Mouse (Mus musculus) kidney, embryonic 15.5 days (tissue): ENCODE measurements around the gene Lrwd1. TPM values are rescaled to one million over a fixed set of nuclear protein-coding genes. Genes with fewer than 3 reads are reported as not detected.
A peak's percentile ranks its signal among the peaks of the same experiment; 100 is the strongest.
"Not testable (repeated sequence)": the region's sequence is repeated elsewhere in the genome, so short reads cannot be mapped to it uniquely, and the experiment has no call there.

Experiments used
- ATAC-seq: fragments of 200-750 bp; cut with Nextera tagmentation; replicated peaks from 2 replicates; pipeline ENCODE4 v1.8.0; 2017; ENCODE audit warnings: moderate TSS enrichment; ENCODE audit not compliant: low FRiP score
- H3K27ac ChIP-seq: fragments of 300-500 bp; sonication (generic); 2 replicates; pipeline ENCODE4 v1.5.1; 2015; ENCODE audit warnings: mild to moderate bottlenecking, inconsistent platforms
- H3K27me3 ChIP-seq: fragments of 300-500 bp; sonication (generic); 2 replicates; pipeline ENCODE4 v1.6.1; 2015; ENCODE audit warnings: inconsistent platforms
- H3K36me3 ChIP-seq: fragments of 300-500 bp; sonication (generic); 2 replicates; pipeline ENCODE4 v1.6.1; 2015; ENCODE audit warnings: inconsistent platforms
- H3K4me1 ChIP-seq: fragments of 300-500 bp; sonication (generic); 2 replicates; pipeline ENCODE4 v1.6.1; 2015; ENCODE audit warnings: inconsistent platforms
- H3K4me2 ChIP-seq: fragments of 300-500 bp; sonication (generic); 2 replicates; pipeline ENCODE4 v1.6.1; 2015; ENCODE audit warnings: moderate library complexity, mild to moderate bottlenecking, inconsistent platforms
- H3K4me3 ChIP-seq: fragments of 300-500 bp; sonication (generic); replicated peaks from 2 replicates; pipeline ENCODE4 v1.5.1; 2015; ENCODE audit warnings: mild to moderate bottlenecking, inconsistent platforms
- H3K9ac ChIP-seq: fragments of 300-500 bp; sonication (generic); 2 replicates; pipeline ENCODE4 v1.6.1; 2015; ENCODE audit warnings: mild to moderate bottlenecking, inconsistent platforms
- H3K9me3 ChIP-seq: fragments of 300-500 bp; sonication (generic); replicated peaks from 2 replicates; pipeline ENCODE4 v1.6.1; 2016; ENCODE audit warnings: inconsistent platforms
- WGBS: fragments of 180-500 bp; shearing (Covaris S2); methylation state at CpG from one replicate; pipeline ENCODE4 v1.1.7; 2015; ENCODE audit warnings: mixed read lengths; 5-methylcytosine and 5-hydroxymethylcytosine counted together
- polyA plus RNA-seq: library from polyadenylated mRNA; unstranded; fragments of >200 nt; fragmentation: Nextera tagmentation; extraction: Ambion mirVana; gene quantifications from 2 replicates; pipeline ENCODE4 v1.2.1, GENCODE M21; 2015

Gene Lrwd1
- polyA plus RNA-seq, 1 experiment from 2014 or later, result 40.2 TPM

DNA sequence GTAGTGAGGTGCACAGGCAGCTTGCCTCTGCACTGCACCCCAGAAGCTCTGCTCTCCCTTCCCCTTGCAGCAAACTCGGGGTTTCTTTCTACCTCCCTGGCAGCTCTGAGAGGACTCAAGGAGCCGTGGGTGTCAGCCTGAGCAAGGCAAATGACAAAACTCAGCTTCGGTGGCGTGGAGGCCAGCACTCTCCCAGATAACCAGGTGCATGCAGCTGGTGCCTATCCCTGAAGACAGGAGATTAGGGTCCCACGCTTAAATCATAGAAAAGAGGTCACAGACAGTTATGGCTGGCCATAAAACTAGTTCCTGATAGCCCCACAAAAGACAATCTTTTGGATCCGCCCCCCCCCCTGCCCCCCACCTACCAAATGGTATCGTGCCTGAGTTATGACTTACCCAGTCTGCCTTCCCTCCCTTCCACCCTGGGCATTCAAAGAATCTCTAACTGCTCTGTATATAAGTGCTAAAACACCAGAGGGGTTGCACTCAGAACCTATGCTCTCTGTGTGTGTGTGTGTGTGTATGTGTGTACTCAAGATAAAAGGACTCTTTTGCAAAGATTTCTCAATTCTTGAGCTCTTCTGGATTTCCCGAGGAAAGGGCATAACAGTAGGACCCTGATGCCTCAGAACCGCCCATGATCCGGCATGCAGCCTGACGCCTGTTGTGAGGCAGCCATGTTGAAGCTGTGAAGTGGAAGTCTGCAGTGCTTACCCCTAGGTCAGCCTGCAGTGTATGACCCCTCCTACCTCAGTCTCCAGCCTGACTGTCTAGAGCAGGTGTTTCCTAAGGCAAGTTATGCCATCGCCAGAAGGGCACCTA is 8.9 kb upstream of the Lrwd1 start:
- ATAC-seq, result no peak
- WGBS, result 34% methylated on average over 12 of the region's 12 CpGs
- no peak overlapping the region for H3K9ac ChIP-seq
- H3K27me3 ChIP-seq, result no peaks in the 10 kb centered on the region
- H3K36me3 ChIP-seq, result peaks cover 30% of the 10 kb centered on the region
- no peak overlapping the region for H3K27ac ChIP-seq
- H3K4me2 ChIP-seq, result no peak overlapping the region
- no peaks in the 10 kb centered on the region for H3K9me3 ChIP-seq
- H3K4me3 ChIP-seq, result no peak overlapping the region
- H3K4me1 ChIP-seq, result no peaks in the 10 kb centered on the region

DNA sequence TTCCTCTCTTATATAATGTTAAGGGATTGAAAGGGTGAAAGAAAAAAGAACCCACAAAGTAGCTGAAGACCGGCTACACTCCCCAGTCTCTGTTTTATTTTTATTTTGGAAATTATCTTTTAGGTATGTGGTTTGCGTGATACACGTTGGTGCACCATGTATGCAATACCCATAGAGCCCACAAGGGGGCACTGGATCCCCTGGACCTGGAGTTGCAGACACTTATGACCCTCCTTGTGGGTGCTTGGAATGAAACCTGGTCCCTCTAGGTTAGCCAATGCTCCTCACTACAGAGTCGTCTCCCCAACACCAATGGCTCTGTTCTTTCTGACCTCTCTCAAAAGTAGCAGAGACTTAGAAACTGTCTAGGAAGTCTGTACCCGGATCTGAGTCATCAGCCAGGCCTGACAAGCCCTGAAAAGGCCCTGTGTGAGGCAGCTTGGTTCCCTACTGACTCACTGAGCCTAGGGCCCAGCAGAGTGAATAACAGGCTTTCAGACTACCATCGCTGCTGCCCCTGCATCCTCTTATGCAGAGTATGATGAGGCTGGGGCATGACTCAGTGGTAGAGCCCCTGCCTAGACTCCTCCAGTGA is 7.4 kb upstream of the Lrwd1 start:
- H3K27ac ChIP-seq, result no peak overlapping the region
- no peaks in the 10 kb centered on the region for H3K4me1 ChIP-seq
- no peaks in the 10 kb centered on the region for H3K9me3 ChIP-seq
- no peak overlapping the region for H3K4me3 ChIP-seq
- no peaks in the 10 kb centered on the region for H3K27me3 ChIP-seq
- no peak overlapping the region for H3K4me2 ChIP-seq
- H3K9ac ChIP-seq, result no peak overlapping the region
- ATAC-seq, result no peak
- peaks cover 45% of the 10 kb centered on the region for H3K36me3 ChIP-seq
- WGBS, result 93% methylated on average over 6 of the region's 6 CpGs

DNA sequence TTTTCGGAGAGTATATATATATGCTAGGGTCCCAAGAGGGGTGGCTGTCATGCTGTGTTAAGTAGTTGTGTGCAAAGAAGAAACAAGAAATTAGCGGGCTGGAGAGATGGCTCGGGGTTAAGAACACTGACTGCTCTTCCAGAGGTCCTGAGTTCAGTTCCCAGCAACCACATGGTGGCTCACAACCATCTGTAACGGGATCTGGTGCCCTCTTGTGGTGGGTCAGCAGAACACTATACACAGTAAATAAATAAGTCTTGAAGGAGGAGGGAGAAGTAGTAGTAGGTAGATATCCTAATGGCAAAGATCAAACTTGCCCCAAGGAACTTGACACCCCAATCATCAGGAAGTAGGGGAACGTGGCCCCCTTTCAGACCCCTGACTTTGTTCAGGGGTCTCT is 6.9 kb upstream of the Lrwd1 start:
- Histone ChIP-seq H3K36me3 (peaks cover 45% of the 10 kb centered on the region), H3K9ac (no peak overlapping the region), H3K9me3 (no peaks in the 10 kb centered on the region), H3K4me2 (no peak overlapping the region), H3K4me1 (peaks cover under 1% of the 10 kb centered on the region; the same call in 1 of the 2 replicates), H3K27me3 (no peaks in the 10 kb centered on the region), H3K4me3 (no peak overlapping the region), H3K27ac (no peak overlapping the region)
- 84% methylated on average over 5 of the region's 5 CpGs for WGBS
- no peak for ATAC-seq

DNA sequence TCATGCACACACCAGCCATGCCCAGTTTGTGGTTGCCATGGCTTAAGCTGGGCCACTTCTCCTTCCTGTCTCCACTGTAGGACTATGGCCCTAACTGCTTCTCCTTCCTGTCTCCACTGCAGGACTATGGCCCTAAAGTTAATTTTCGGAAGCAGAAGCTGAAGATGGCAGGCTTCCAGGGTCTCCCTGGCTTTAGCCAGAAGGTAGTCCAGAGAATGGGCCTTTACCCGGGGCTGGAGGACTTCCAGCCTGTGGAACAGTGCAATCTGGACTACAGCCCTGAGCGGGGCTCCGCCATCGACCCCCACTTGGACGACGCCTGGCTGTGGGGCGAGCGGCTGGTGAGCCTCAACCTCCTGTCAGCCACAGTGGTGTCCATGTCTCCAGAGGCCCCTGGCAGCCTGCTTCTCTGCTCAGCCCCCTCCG is 4.2 kb upstream of the Lrwd1 start:
- no peak overlapping the region for H3K27ac ChIP-seq
- peaks cover 15% of the 10 kb centered on the region for H3K4me1 ChIP-seq
- H3K4me2 ChIP-seq, result no peak overlapping the region
- H3K27me3 ChIP-seq, result no peaks in the 10 kb centered on the region
- peaks cover 45% of the 10 kb centered on the region for H3K36me3 ChIP-seq
- 92% methylated on average over 10 of the region's 10 CpGs for WGBS
- H3K4me3 ChIP-seq, result no peak overlapping the region
- no peak overlapping the region for H3K9ac ChIP-seq
- H3K9me3 ChIP-seq, result no peaks in the 10 kb centered on the region
- ATAC-seq, result no peak

DNA sequence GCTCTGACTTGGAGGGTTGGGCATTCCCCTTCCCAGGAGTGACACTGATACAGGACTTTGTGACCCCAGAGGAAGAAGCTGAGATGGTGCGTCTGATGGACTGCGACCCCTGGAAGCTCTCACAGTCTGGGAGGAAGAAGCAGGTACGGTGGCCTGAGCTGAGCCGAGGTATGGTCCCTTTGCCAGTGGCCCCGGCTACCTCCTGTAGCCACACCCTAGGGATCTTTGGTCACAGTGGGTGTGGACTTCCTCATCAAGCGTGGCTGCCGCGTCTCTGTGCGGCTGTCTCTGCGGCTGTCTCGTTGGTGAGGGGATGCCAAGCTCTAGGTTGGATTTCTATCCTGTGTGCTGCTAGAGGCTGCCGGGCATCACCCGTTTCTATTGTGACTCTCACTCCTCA is 3.5 kb upstream of the Lrwd1 start:
- no peaks in the 10 kb centered on the region for H3K9me3 ChIP-seq
- H3K4me2 ChIP-seq, result no peak overlapping the region
- ATAC-seq, result no peak
- peaks cover 22% of the 10 kb centered on the region for H3K4me1 ChIP-seq
- peaks cover 45% of the 10 kb centered on the region for H3K36me3 ChIP-seq
- no peak overlapping the region for H3K4me3 ChIP-seq
- no peaks in the 10 kb centered on the region for H3K27me3 ChIP-seq
- no peak overlapping the region for H3K27ac ChIP-seq
- no peak overlapping the region for H3K9ac ChIP-seq
- WGBS, result 94% methylated on average over 13 of the region's 13 CpGs

DNA sequence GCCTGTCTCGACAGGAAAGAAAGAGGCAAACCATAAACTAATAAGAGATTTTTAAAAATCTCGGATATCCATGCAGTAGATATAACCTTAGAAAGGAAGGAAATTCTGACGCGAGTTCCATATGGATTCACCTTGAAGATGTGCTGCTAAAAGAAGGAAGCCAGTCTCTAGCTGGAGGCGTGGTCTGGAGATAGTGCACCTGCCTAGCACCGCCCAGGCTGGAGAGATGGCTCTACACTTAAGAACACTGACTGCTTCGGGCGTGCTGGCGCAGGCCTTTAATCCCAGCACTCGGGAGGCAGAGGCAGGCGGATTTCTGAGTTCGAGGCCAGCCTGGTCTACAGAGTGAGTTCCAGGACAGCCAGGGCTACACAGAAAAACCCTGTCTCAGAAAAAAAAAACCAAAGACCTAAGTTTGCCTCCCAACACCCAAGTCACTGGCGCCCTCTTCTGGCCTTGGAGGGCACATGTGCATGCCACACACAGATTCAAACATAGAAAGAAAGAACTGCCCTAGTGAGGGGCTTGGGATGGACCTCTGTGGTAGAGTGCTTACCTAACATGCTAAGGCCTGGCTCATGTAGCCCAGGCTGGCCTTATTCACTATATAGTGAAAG is 1.9 kb upstream of the Lrwd1 start:
- no peaks in the 10 kb centered on the region for H3K9me3 ChIP-seq
- WGBS, result 81% methylated on average over 13 of the region's 13 CpGs
- no peaks in the 10 kb centered on the region for H3K27me3 ChIP-seq
- no peak overlapping the region for H3K27ac ChIP-seq
- ATAC-seq, result no peak
- H3K36me3 ChIP-seq, result peaks cover 49% of the 10 kb centered on the region
- no peak overlapping the region for H3K4me2 ChIP-seq
- H3K4me3 ChIP-seq, result no peak overlapping the region
- no peak overlapping the region for H3K9ac ChIP-seq
- peaks cover 22% of the 10 kb centered on the region for H3K4me1 ChIP-seq

DNA sequence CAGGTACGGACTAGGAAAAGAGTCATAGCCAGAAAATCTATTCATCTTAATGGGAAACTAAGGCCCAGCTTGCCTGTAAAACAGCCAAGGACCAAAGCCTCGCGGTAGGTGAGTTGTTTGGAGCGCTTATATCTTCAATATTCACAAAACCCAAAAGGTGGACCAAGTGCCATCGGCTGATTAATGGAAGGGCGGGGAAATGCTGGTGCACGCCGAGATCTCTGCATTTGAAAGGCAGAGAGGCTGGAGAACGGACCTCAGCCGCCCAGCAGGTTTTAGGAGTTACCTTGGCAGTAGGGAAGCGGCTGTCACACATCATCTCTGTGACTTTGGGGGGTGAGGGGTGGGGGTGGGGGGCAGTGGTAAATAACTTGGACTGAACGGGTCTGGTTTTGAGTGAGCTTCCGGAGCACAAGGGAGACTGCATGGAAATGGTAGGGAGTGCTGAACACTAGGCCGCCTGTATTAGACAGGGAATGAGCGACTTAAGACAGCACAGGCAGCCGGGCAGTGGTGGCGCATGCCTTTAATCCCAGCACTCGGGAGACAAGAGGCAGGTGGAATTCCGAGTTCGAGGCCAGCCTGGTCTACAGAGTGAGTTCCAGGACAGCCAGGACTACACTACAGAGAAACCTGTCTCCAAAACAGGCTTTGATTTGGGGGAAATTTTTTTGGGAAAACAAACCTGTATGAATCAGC is 567 bp upstream of the Lrwd1 start:
- peak overlapping the region; percentile 73 for H3K4me3 ChIP-seq
- peaks cover 48% of the 10 kb centered on the region for H3K36me3 ChIP-seq
- H3K27ac ChIP-seq, result peak overlapping the region; percentile 84
- WGBS, result 5% methylated on average over 20 of the region's 20 CpGs
- H3K4me1 ChIP-seq, result peaks cover 22% of the 10 kb centered on the region
- peak overlapping the region; percentile 71 for H3K4me2 ChIP-seq
- ATAC-seq, result no peak
- H3K9me3 ChIP-seq, result no peaks in the 10 kb centered on the region
- no peaks in the 10 kb centered on the region for H3K27me3 ChIP-seq
- H3K9ac ChIP-seq, result peak overlapping the region; percentile 79

DNA sequence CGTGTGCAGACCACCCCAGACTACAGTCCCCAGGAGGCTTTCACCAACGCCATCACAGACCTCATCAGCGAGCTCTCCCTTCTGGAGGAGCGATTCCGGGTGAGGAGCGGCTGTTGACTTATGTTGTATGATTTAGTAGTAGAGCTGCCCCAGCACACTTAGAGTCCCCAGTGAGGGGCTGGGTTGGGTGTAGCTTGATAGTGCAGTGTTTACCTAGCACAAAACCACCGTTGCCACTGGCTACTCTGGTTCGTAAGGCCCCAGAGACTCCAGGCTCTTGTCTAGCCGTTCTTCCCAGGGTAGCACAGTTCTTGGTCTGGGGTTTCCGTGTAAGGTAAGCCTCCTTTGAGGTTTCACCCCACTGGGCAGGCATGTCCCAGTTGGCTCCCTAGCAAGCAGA is 13.7 kb downstream of the Lrwd1 start:
- Histone ChIP-seq H3K4me1 (peaks cover 15% of the 10 kb centered on the region), H3K4me3 (no peak overlapping the region), H3K9ac (no peak overlapping the region), H3K4me2 (no peak overlapping the region), H3K9me3 (no peaks in the 10 kb centered on the region), H3K27me3 (no peaks in the 10 kb centered on the region), H3K27ac (no peak overlapping the region), H3K36me3 (peaks cover 79% of the 10 kb centered on the region)
- no peak for ATAC-seq
- 83% methylated on average over 10 of the region's 10 CpGs for WGBS

DNA sequence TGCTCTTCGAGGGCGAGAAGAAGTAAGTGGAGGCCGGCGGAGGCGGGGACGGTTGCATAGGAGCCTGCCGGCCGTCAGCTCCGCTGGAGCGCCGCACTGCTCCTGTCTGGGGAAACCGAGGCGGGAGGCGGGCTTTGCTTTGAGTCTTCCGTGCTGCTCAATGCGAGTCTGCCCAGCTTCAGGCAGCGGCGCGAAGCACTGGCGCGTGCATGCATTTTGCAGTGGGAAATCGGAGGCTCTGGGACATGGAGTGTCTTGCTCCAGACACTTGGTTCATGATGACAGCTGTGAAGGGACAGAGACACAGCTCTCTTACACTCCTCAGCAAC is 19.1 kb downstream of the Lrwd1 start:
- H3K27ac ChIP-seq, result peak overlapping the region; percentile 79
- H3K4me3 ChIP-seq, result peak overlapping the region; percentile 90
- no peaks in the 10 kb centered on the region for H3K9me3 ChIP-seq
- no peaks in the 10 kb centered on the region for H3K27me3 ChIP-seq
- peaks cover 26% of the 10 kb centered on the region for H3K36me3 ChIP-seq
- WGBS, result under 1% methylated on average over 22 of the region's 22 CpGs
- H3K4me2 ChIP-seq, result peak overlapping the region; percentile 92
- H3K9ac ChIP-seq, result peak overlapping the region; percentile 91
- peaks cover 26% of the 10 kb centered on the region for H3K4me1 ChIP-seq
- peak; percentile 56 for ATAC-seq

DNA sequence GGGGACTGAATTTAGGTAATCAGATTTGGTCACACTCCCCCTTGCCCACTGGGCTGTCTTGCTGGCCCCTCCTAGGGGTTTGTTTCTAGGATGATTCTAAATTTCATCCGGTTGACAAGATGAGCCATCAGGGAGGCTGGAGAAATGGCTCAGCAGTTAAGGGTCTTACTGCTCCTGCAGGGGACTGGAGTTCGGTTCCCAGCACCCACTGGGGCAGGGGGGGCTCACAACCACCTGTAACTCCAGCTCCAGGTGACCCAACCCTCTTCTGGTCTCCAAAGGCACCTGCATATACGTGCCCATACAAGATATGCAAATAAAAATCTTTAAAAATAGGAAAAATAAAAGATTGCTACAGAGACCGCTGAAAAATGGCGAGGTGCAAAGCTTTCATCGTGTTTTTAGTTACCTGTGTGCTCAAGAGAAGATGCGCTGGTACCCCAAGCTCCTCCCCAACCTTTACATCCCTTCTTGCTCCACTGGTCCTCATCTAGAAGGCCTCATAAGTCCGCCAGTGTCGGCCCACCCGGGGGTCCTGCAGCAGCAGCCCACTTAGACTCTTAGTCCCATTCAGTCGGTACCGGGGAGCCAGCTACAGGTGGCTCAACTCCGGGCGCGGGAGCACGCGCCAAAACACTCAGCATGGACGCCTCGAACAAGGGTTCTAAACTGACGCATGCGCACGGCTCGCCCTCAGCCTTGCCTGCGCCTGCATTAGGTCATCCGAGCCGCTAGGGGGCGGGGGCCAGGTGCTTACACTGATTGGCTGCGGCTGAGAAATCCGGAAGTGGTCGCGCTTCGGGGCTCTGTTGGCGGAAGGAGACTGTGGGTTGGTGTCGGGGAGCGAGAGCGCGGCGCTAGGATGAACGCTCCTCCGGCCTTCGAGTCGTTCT is 19.7 kb downstream of the Lrwd1 start, which contains the start of gene Polr2j:
Gene Polr2j, plus strand, starts transcription at position 741 of the 893 bp plus-strand sequence.
- peak within 1 kb of the TSS; percentile 79 for H3K27ac ChIP-seq
- ATAC-seq, result peak; percentile 95

DNA sequence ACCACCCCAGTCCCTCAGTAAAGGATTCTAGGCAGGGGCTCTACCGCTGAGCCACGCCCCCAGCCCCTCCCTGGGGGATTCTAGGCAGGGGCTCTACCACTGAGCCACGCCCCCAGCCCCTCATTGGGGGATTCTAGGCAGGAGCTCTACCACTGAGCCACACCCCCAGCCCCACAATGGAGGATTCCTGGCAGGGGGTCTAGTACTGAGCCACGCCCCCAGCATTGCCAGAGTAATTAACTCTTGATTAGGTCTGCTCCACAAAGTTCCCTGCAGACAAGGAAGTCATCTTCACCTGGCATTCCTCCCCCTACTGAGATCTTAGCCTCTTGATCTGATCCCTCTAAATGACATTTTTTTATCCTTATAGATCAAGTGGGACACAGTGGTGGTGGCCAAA is 22.3 kb downstream of the Lrwd1 start:
- H3K9ac ChIP-seq, H3K9me3 ChIP-seq, H3K4me2 ChIP-seq, H3K27ac ChIP-seq, H3K27me3 ChIP-seq, H3K36me3 ChIP-seq, H3K4me3 ChIP-seq, ATAC-seq: not testable (repeated sequence)
- H3K4me1 ChIP-seq, result peaks cover 25% of the 10 kb centered on the region
- 46% methylated on average over 4 of the region's 4 CpGs for WGBS

More for the DNA sequence above, 19.7 kb downstream of the Lrwd1 start, which contains the start of gene Polr2j:
- 3% methylated on average over 42 of the region's 42 CpGs for WGBS
- Histone ChIP-seq H3K27me3 (no peaks in the 10 kb centered on the region), H3K4me3 (peak within 1 kb of the TSS; percentile 90), H3K4me2 (peak within 1 kb of the TSS; percentile 92), H3K9me3 (no peaks in the 10 kb centered on the region), H3K9ac (peak within 1 kb of the TSS; percentile 91), H3K4me1 (peaks cover 26% of the 10 kb centered on the region), H3K36me3 (peaks cover 20% of the 10 kb centered on the region)
